Mouse (Mus musculus): ENCODE results near the gene Rundc3b. TPM values are rescaled to one million over a fixed set of nuclear protein-coding genes. Genes with fewer than 3 reads are reported as not detected.
A peak's percentile ranks its signal among the peaks of the same experiment; 100 is the strongest.

The Rundc3b gene
- polyA plus RNA-seq, 1 experiment from 2014 or later, result 59.9 TPM

GRCm38 (mm10) chr5:8648300-8648699 is 25.5 kb upstream of the Rundc3b start:
- DNase-seq (no peak), ATAC-seq (ENCODE audit: low FRiP score, low TSS enrichment) (no peak)
- WGBS, result 86% methylated on average over 4 of the region's 4 CpGs
- no peaks in the 10 kb centered on the region for H3K27me3 ChIP-seq (ENCODE audit: control insufficient read depth, insufficient read depth, low read length)
- no peak overlapping the region for H3K27ac ChIP-seq (replicated peaks; ENCODE audit: low read depth, low read length)
- H3K4me3 ChIP-seq (replicated peaks; ENCODE audit: low read depth, low read length), result no peak overlapping the region
- H3K9ac ChIP-seq (replicated peaks; ENCODE audit: low read length), result no peak overlapping the region
- H3K4me2 ChIP-seq (ENCODE audit: low read length), result no peak overlapping the region
- no peaks in the 10 kb centered on the region for H3K9me3 ChIP-seq (ENCODE audit: control insufficient read depth, low read length)
- H3K36me3 ChIP-seq (ENCODE audit: control insufficient read depth, insufficient read depth, low read length), result no peaks in the 10 kb centered on the region
- no peaks in the 10 kb centered on the region for H3K4me1 ChIP-seq (ENCODE audit: control insufficient read depth, insufficient read depth, low read length)

DNA sequence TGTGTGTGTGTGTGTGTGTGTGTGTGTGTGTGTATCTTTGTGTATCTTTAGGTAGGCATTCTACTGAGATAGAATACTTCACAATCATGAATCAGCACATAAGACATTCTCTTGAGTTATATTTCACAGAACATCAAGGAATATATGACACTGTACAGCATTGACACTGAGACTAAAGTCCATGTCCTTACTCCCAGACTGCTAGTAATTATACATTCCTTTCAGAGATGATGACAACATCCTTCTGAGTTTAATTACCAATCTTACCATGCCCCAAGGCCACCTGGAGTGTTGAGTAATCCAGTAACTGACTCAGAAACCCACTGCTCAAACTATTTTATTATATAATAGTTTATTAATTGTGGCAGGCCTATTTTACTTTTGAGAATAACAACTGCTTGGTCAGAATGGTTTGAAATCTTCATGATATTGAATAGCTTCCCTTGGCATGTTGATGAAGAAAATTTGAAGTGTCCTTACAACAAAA is 11.8 kb upstream of the Rundc3b start:
- Histone ChIP-seq H3K4me1 (ENCODE audit: control insufficient read depth, insufficient read depth, low read length) (no peaks in the 10 kb centered on the region), H3K9me3 (ENCODE audit: control insufficient read depth, low read length) (no peaks in the 10 kb centered on the region), H3K27me3 (ENCODE audit: control insufficient read depth, insufficient read depth, low read length) (no peaks in the 10 kb centered on the region), H3K9ac (replicated peaks; ENCODE audit: low read length) (no peak overlapping the region), H3K4me3 (replicated peaks; ENCODE audit: low read depth, low read length) (no peak overlapping the region), H3K36me3 (ENCODE audit: control insufficient read depth, insufficient read depth, low read length) (no peaks in the 10 kb centered on the region), H3K27ac (replicated peaks; ENCODE audit: low read depth, low read length) (no peak overlapping the region), H3K4me2 (ENCODE audit: low read length) (no peak overlapping the region)
- DNase-seq, result no peak
- no peak for ATAC-seq (ENCODE audit: low FRiP score, low TSS enrichment)

DNA sequence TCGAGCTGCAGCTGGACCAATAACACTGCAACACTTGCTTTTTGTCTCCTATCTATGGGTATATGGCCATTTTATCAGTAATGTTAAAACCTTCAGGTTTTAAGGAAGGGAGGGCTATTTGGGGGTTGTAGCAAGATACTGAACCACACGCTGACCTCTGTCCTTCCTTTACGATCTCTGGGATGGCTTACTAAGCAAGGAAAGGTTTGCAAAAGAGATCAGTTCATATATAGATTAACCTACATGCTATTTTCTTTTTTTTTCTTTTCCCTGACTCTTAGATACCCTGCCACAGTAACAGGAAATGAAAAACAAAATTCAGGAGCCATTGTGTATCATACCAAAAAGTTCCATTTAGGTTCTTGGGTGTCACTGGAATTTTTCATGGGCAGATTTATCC is 10.1 kb upstream of the Rundc3b start:
- H3K4me2 ChIP-seq (ENCODE audit: low read length), result no peak overlapping the region
- no peak overlapping the region for H3K27ac ChIP-seq (replicated peaks; ENCODE audit: low read depth, low read length)
- H3K9ac ChIP-seq (replicated peaks; ENCODE audit: low read length), result no peak overlapping the region
- no peaks in the 10 kb centered on the region for H3K4me1 ChIP-seq (ENCODE audit: control insufficient read depth, insufficient read depth, low read length)
- WGBS, result 87% methylated on average over 3 of the region's 3 CpGs
- no peaks in the 10 kb centered on the region for H3K36me3 ChIP-seq (ENCODE audit: control insufficient read depth, insufficient read depth, low read length)
- no peak overlapping the region for H3K4me3 ChIP-seq (replicated peaks; ENCODE audit: low read depth, low read length)
- DNase-seq, result no peak
- no peak for ATAC-seq (ENCODE audit: low FRiP score, low TSS enrichment)
- H3K27me3 ChIP-seq (ENCODE audit: control insufficient read depth, insufficient read depth, low read length), result no peaks in the 10 kb centered on the region
- H3K9me3 ChIP-seq (ENCODE audit: control insufficient read depth, low read length), result no peaks in the 10 kb centered on the region

DNA sequence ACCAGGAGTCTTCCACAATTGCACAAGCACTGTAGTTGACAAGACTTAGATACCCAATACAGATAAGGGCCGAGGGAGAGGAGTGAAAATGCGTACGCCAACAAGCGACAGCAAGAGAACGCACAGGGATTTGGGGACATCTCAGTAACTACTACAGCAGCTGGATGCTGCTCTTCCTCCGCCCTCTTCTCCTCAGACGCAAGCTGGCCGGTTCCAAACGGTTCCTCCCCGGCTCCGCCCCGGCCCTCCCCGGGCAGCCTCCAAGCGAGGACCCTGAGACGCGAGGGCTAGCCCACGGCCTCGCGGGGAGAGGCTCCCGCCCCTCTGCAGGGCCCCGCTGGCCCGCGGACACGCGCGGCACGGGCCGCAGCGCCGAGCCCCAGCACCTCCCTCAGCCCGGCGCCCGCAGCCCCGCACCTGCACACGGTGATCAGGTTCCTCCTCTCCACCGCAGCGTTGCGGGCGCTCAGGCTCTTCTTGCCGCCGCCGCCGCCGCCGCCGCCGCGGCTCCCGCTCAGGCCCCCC is 619 bp downstream of the Rundc3b start:
- Histone ChIP-seq H3K4me1 (ENCODE audit: control insufficient read depth, insufficient read depth, low read length) (peaks cover 2% of the 10 kb centered on the region; the same call in 1 of the 2 replicates), H3K4me3 (replicated peaks; ENCODE audit: low read depth, low read length) (peak overlapping the region; percentile 96), H3K36me3 (ENCODE audit: control insufficient read depth, insufficient read depth, low read length) (no peaks in the 10 kb centered on the region), H3K4me2 (ENCODE audit: low read length) (peak overlapping the region; percentile 68), H3K9me3 (ENCODE audit: control insufficient read depth, low read length) (no peaks in the 10 kb centered on the region), H3K9ac (replicated peaks; ENCODE audit: low read length) (peak overlapping the region; percentile 97), H3K27me3 (ENCODE audit: control insufficient read depth, insufficient read depth, low read length) (no peaks in the 10 kb centered on the region), H3K27ac (replicated peaks; ENCODE audit: low read depth, low read length) (peak overlapping the region; percentile 95)
- 1% methylated on average over 45 of the region's 49 CpGs for WGBS
- ATAC-seq (ENCODE audit: low FRiP score, low TSS enrichment), result peak; percentile 68
- DNase-seq, result peak; percentile 80

GRCm38 (mm10) chr5:8571118-8571517 is 51.6 kb downstream of the Rundc3b start:
- DNase-seq (no peak), ATAC-seq (ENCODE audit: low FRiP score, low TSS enrichment) (no peak)
- no peak overlapping the region for H3K4me2 ChIP-seq (ENCODE audit: low read length)
- no peaks in the 10 kb centered on the region for H3K27me3 ChIP-seq (ENCODE audit: control insufficient read depth, insufficient read depth, low read length)
- H3K4me3 ChIP-seq (replicated peaks; ENCODE audit: low read depth, low read length), result no peak overlapping the region
- H3K9ac ChIP-seq (replicated peaks; ENCODE audit: low read length), result no peak overlapping the region
- no peaks in the 10 kb centered on the region for H3K4me1 ChIP-seq (ENCODE audit: control insufficient read depth, insufficient read depth, low read length)
- H3K27ac ChIP-seq (replicated peaks; ENCODE audit: low read depth, low read length), result no peak overlapping the region
- no peaks in the 10 kb centered on the region for H3K9me3 ChIP-seq (ENCODE audit: control insufficient read depth, low read length)
- H3K36me3 ChIP-seq (ENCODE audit: control insufficient read depth, insufficient read depth, low read length), result no peaks in the 10 kb centered on the region
- WGBS, result 5% methylated on average over 3 of the region's 3 CpGs

- Histone ChIP-seq H3K9ac (replicated peaks; ENCODE audit: low read length) (no peak overlapping the region), H3K27ac (replicated peaks; ENCODE audit: low read depth, low read length) (no peak overlapping the region), H3K27me3 (ENCODE audit: control insufficient read depth, insufficient read depth, low read length) (no peaks in the 10 kb centered on the region), H3K4me1 (ENCODE audit: control insufficient read depth, insufficient read depth, low read length) (no peaks in the 10 kb centered on the region), H3K4me2 (ENCODE audit: low read length) (no peak overlapping the region), H3K9me3 (ENCODE audit: control insufficient read depth, low read length) (no peaks in the 10 kb centered on the region), H3K36me3 (ENCODE audit: control insufficient read depth, insufficient read depth, low read length) (no peaks in the 10 kb centered on the region), H3K4me3 (replicated peaks; ENCODE audit: low read depth, low read length) (no peak overlapping the region)
- ATAC-seq (ENCODE audit: low FRiP score, low TSS enrichment) (no peak), DNase-seq (no peak)
- WGBS, result 31% methylated on average over 3 of the region's 3 CpGs
These were observed 55.9 kb downstream of the Rundc3b start for GRCm38 (mm10) chr5:8566867-8567266.

DNA sequence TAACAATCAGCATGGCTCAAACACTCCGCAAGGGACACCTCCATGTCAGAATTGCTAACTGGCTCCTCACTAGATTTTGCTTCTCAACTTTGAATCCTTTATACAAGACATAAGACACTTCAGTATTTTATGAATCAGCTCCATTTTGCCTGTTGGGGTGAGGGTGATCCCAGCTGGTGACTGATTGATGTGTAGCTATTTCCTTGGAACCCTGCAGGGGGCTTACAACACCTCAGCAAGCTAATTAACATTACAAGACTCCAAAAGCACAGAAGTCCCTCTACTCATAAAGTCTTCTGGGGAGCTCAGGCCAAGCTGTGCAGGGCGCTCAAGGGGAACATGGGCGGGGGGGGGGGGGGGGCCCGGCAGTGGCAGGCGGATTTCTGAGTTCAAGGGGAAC is 78.2 kb downstream of the Rundc3b start:
- H3K27me3 ChIP-seq (ENCODE audit: control insufficient read depth, insufficient read depth, low read length), result no peaks in the 10 kb centered on the region
- no peak overlapping the region for H3K9ac ChIP-seq (replicated peaks; ENCODE audit: low read length)
- H3K4me1 ChIP-seq (ENCODE audit: control insufficient read depth, insufficient read depth, low read length), result no peaks in the 10 kb centered on the region
- H3K36me3 ChIP-seq (ENCODE audit: control insufficient read depth, insufficient read depth, low read length), result peaks cover 8% of the 10 kb centered on the region; the same call in 1 of the 2 replicates
- H3K4me2 ChIP-seq (ENCODE audit: low read length), result no peak overlapping the region
- 33% methylated on average over 3 of the region's 5 CpGs for WGBS
- H3K9me3 ChIP-seq (ENCODE audit: control insufficient read depth, low read length), result no peaks in the 10 kb centered on the region
- no peak for DNase-seq
- no peak for ATAC-seq (ENCODE audit: low FRiP score, low TSS enrichment)
- no peak overlapping the region for H3K27ac ChIP-seq (replicated peaks; ENCODE audit: low read depth, low read length)
- no peak overlapping the region for H3K4me3 ChIP-seq (replicated peaks; ENCODE audit: low read depth, low read length)

DNA sequence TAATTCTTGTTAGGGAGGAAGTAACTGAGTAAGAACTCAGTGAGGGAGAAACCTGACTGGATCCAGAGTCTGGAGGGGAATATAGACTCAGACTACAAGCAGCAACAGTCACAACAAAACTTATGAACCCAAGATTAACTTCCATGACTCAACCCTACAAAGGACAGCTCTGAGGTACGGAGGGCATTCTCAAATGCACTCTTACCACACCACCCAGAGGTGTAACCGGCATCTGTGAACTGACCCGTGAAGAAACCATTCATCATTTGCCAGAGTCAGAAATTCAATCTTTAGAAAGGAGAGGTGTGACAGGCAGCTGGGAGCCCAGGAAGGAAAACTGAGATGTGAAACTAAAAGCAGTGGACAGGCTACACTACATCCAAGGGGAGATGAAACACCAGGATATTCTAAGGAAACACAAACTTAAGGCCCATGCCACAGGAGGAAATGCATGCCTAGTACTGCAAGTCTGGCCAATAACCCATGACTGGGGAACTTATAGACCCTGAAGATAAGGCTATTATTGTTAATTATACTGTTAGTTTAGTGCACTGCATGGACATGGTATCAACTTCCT is 80.0 kb downstream of the Rundc3b start:
- DNase-seq, result no peak
- H3K4me2 ChIP-seq (ENCODE audit: low read length), result no peak overlapping the region
- peaks cover 7% of the 10 kb centered on the region; the same call in 1 of the 2 replicates for H3K36me3 ChIP-seq (ENCODE audit: control insufficient read depth, insufficient read depth, low read length)
- no peaks in the 10 kb centered on the region for H3K4me1 ChIP-seq (ENCODE audit: control insufficient read depth, insufficient read depth, low read length)
- no peak overlapping the region for H3K9ac ChIP-seq (replicated peaks; ENCODE audit: low read length)
- no peak for ATAC-seq (ENCODE audit: low FRiP score, low TSS enrichment)
- WGBS, result 39% methylated on average over 3 of the region's 3 CpGs
- H3K4me3 ChIP-seq (replicated peaks; ENCODE audit: low read depth, low read length), result no peak overlapping the region
- no peaks in the 10 kb centered on the region for H3K27me3 ChIP-seq (ENCODE audit: control insufficient read depth, insufficient read depth, low read length)
- H3K9me3 ChIP-seq (ENCODE audit: control insufficient read depth, low read length), result no peaks in the 10 kb centered on the region
- H3K27ac ChIP-seq (replicated peaks; ENCODE audit: low read depth, low read length), result no peak overlapping the region
